Mouse (Mus musculus): Measurements from ENCODE around the gene Kcnk16.

Gene Kcnk16

GRCm38 (mm10) chr14:20229437-20229836, 39.6 kb downstream of the Kcnk16 start:
- DNase-seq: no peak

GRCm38 (mm10) chr14:20228336-20228735, 40.7 kb downstream of the Kcnk16 start:
- no peak for DNase-seq

- no peak for DNase-seq
Observed at GRCm38 (mm10) chr14:20226982-20227381, 42.0 kb downstream of the Kcnk16 start.

GRCm38 (mm10) chr14:20226488-20226887, 42.5 kb downstream of the Kcnk16 start:
- DNase-seq: no peak

GRCm38 (mm10) chr14:20225525-20225924, 43.5 kb downstream of the Kcnk16 start:
- DNase-seq: no peak

GRCm38 (mm10) chr14:20224576-20225218, 44.3 kb downstream of the Kcnk16 start:
- no peak for DNase-seq

- no peak for DNase-seq
Observed at GRCm38 (mm10) chr14:20224163-20224562, 44.8 kb downstream of the Kcnk16 start.

GRCm38 (mm10) chr14:20223253-20223652, 45.7 kb downstream of the Kcnk16 start:
- DNase-seq: no peak

GRCm38 (mm10) chr14:20221083-20221482, 47.9 kb downstream of the Kcnk16 start:
- no peak for DNase-seq

GRCm38 (mm10) chr14:20219849-20220248, 49.1 kb downstream of the Kcnk16 start:
- DNase-seq: no peak

GRCm38 (mm10) chr14:20217299-20217864, 51.6 kb downstream of the Kcnk16 start:
- no peak for DNase-seq

- DNase-seq: no peak
Observed at GRCm38 (mm10) chr14:20216561-20217298, 52.3 kb downstream of the Kcnk16 start.

GRCm38 (mm10) chr14:20215826-20216225, 53.2 kb downstream of the Kcnk16 start:
- no peak for DNase-seq

- no peak for DNase-seq
Observed at GRCm38 (mm10) chr14:20214125-20214524, 54.9 kb downstream of the Kcnk16 start.

GRCm38 (mm10) chr14:20211754-20212601, 57.0 kb downstream of the Kcnk16 start:
- DNase-seq: no peak
